Mouse (Mus musculus): ENCODE data around the gene Hsfy2. TPM values are rescaled to one million over a fixed set of nuclear protein-coding genes. Genes with fewer than 3 reads are reported as not detected.

The Hsfy2 gene
- not detected for polyA plus RNA-seq (2017; shearing (Covaris generic))

DNA sequence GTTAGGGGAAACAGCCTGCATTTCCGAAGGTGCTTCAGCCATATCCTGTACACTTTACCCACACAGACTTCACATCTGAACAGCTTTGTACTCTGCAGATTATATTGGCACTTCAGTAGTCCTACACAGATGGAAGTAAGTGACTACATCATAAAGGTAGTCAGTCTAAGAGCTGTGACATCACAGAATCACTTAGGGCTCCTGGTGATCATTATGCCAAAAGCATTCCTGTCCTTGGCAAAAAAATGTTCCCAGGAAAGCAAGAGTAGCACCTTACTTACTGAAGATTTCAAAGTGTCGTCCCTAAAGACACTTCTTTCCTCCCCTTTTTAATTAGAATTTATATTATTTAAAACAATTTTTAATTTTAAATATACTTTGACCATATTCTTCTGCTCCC, at the start of gene Hsfy2:
TSS of gene Hsfy2 (minus strand) at position 101 of the 400 bp plus-strand sequence.
- no peak for ATAC-seq

DNA sequence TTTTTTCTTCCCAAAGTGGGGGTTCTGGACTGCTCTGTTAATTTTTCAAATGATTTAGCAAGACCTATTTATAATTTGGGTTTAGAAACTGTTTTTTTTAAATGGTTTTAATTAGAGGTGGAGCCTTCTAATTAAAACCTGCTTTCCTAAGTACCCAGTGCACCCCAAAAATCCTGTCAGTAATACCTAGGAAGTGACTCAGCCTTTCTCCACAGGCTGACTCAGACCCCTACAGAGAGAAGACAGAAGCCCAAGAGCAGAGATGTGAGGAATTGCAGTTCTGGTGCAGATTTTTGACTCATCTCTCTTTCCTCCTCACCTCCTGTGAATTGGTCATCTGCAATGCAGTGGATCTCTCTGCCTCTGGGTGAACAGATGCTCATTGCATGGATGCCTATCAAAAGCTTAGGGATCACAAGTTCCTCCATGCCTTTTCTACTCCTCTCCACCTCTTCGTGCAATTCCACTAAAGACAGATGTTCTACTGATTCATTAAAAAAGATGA, 47.9 kb upstream of the Hsfy2 start:
- no peak for ATAC-seq

DNA sequence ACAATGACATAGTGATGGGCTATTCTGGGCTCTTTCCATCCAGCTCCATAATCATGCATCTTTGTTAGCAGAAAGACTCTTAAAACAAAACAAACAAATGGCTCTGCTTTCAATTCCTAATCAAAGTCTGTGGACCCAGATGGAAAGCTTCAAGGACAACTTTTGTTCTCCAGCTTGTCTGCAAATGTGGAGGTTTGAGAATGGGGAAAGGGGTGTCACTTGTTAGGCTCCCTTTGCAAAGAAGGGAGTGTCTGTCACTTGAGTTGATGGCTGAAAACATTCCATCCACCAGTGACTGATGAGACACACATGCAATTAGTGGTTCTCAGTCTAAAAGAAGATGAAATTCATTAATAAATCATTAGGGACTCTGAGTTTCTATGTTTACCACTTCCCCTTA, 47.3 kb upstream of the Hsfy2 start:
- ATAC-seq, result no peak

DNA sequence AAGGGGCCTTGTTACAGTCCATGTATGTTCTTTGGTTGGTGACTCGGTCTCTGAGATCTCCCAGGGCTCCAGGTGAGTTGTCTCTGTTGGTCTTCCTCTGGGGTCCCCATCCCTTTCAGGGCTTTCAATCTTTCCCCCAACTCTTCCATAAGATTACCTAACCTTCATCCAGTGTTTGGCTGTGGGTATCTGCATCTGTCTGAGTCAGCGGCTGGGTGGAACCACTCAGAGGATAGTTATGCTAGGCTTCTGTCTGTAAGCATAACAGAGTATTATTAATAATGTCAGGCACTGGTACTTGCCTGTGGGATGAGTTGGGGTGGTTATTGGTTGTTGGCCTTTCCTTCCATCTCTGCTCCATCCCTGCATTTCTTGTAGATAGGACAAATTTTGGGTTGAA, 44.0 kb upstream of the Hsfy2 start:
- no peak for ATAC-seq

DNA sequence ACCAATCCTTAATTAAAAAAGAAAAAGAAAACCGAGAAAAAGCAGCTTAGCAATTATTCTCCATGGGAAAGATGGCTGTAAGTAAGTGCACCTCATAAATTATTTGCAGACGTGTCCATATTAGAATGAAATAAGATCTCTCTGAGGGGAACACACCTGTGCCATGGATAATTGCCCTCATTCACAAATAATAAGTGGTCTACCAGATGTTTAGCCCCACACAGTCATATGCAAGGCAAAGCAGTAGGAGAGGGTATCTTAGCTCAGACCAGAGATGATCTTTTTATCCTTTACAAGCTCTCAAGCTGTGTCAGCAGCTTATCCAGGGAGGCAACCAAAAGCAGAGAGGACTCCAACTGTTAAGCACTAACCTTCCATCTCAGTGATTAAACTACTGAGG, 38.0 kb upstream of the Hsfy2 start:
- ATAC-seq, result no peak

DNA sequence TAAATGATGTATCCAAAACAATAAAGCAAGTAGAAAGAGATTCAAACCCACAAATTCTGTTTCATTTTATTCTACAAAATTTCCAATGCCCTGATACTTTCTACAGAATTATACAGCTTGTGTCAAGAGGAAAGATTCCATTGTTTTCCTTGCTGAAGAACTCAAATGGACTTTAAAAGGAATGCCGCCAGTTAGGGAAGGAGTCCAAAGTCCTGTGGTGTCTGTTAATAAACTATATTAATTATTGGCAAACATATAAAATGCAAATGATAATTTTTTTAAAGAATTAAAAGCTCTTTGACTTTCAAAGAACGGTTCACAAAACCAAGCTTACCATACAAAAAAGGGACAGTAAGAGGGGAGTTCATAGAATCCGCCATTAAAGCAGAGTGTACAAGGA, 37.4 kb upstream of the Hsfy2 start:
- ATAC-seq, result no peak

DNA sequence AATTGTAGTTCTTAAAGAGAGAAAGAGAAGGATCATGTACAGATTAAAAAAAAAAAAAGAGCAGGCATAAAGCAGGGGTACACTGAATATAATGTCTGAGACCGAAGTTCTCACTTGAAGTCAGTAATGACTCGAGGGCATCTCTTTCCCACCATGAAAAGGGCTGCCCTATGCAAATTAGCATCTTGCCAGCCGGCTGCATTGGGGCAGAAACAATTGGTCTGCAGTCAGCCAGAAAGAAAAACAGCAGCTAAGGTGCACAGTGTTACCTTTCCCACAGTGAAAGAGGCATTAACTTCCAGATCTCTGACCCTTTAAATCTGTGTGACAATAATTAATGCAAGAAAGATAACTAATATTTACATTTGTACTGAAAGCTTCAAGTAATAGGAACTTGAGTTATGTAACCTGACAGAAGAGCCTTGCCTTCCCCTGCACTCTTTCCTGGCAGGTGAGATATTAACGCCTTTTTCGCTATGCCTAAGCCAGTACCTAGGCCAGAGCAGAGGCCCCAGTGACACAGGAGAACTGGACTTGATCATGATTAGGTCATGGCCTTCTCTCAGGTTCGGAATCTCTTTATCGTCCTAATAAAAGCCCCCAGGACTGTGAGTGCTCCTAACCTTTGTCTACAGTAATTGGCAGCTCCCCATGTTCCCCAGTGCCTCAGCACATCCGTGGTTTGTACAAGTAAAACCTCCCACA, 34.2 kb upstream of the Hsfy2 start:
- no peak for ATAC-seq

DNA sequence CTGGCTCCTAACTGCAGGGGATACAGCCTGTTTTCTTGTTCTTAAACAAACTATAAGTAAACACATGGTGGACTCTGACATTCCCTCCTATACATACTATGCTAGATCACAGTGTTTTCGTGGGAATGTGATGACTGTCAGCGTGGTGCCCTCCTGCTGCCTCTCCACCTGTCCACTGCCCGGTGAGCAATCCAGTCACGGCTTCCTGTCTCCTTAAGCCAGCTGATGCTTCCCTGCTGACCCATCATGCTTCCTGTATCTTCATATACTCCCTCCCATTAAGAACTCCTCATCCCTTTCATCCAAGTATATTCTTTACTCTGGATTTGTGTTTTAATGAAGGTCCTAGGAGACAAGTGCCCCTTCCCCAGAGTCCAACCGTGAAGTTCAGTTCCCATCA, 33.3 kb upstream of the Hsfy2 start:
- ATAC-seq, result no peak

DNA sequence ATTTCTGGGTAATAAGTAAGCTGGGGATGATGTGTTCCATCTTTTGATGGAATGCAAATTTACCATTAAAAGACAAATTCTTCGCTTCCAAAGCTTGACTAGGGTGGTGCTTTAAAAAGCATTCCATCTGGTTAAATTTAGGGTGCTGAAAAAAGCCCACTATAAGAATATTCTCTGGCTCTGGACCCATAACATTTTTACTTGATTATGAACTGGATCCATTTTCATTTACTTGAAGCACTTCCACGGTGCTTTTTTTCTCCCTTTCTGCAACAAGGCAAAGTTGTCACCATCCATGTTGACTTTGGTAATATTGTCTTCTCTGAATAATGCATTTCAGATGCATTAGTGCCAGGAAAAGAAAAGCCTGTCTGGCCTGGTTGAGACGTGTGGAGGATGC, 27.4 kb upstream of the Hsfy2 start:
- ATAC-seq, result no peak

DNA sequence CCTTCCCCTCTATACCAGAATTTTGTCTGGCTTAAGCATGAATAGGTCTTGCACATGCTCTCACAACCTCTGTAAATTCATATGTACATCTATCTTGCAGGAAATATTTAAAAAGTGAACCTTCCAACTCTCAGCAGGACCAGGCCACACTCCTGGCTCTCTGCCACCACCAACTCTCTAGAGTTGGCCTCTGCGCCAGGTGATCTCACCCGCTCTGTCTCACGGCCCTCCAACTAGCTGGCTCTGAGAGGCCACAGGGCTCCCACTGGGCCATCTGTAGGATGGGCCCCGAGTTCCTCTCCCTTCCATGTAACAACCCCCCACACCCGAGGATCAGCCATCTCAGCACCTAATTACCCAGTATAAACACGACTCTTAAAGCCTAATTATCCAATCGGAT, 10.4 kb downstream of the Hsfy2 start:
- no peak for ATAC-seq

DNA sequence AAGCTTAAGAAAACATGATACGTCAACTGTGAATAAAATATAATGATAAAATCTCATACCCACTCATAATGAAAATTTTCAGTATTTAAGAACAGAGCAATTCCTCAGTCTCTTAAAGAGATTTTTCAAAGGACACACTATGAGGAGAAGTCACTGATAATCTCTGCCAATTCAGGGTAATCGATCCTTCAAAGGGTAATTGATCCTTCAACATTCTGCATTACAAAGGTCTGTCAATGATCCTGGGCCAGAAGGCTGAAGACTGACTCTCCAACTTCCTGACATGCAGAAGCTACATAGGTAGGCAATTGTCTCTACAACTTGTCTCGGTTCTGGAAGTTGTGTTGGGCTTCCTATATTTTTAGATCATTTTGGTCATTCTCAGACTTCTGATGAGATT, 12.9 kb downstream of the Hsfy2 start:
- no peak for ATAC-seq

DNA sequence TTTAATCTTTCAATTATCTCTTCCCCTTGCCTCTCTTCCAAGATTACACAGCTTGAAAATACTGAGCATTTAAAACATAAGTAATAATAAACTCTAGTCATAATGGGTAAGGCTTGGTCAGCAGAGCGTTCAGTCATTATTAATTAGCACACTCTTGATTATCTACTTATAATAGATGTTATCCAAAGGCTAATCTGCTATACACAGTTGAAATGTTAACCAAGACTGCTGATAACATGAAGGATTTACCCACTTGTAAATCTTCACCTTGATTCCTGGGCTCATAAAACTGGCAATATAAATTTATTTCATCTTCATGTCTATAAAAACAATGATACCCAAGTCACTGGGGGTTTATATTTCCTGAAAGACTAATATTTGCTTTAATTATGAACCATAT, 24.9 kb downstream of the Hsfy2 start:
- ATAC-seq, result no peak
